Mouse (Mus musculus): ENCODE data around the gene Morn5.
A peak's percentile ranks its signal among the peaks of the same experiment; 100 is the strongest.

Morn5 gene

DNA sequence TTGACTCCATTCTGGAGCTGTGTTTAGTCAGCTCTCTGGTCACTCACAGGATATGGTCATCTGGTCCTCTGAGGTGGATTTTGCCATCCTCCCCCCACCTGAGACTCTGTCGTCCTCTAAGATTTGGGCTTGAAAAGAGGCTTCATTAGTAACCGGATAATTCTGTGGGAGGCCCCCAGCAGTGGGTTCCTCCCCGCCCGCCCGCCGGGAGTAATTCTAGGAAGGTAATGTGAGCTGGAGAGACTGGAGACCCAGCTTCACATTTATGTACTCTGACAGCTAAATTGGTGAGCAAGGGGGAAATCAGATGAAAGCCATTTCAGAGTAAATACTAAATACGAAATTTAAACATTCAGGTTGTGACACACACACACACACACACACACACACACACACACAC lies 59.4 kb downstream of the Morn5 start:
- no peak for TF ChIP-seq GATA4 (IDR thresholded peaks at IDR 0.05; ENCODE audit: insufficient replicate concordance, low read length)

DNA sequence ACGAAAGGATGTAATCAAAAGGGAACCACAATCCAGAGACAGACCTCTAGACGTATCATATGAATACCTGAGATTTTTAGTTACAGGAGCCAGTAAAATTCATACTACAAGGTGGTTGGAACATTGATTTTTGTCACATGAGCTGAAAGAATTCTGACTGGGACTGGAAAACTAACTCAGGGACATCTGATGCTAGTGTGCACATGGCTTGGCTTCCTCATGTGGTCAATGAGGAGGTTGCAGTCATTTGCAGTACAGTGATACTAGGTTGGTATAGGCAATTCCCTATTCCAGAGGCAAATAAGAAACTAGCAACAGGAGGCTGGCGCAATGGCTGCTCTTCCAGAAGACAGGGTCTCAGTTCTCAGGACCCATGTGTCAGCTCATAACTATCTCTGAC lies 63.4 kb downstream of the Morn5 start:
- TF ChIP-seq GATA4 (IDR thresholded peaks at IDR 0.05; ENCODE audit: insufficient replicate concordance, low read length) = no peak

DNA sequence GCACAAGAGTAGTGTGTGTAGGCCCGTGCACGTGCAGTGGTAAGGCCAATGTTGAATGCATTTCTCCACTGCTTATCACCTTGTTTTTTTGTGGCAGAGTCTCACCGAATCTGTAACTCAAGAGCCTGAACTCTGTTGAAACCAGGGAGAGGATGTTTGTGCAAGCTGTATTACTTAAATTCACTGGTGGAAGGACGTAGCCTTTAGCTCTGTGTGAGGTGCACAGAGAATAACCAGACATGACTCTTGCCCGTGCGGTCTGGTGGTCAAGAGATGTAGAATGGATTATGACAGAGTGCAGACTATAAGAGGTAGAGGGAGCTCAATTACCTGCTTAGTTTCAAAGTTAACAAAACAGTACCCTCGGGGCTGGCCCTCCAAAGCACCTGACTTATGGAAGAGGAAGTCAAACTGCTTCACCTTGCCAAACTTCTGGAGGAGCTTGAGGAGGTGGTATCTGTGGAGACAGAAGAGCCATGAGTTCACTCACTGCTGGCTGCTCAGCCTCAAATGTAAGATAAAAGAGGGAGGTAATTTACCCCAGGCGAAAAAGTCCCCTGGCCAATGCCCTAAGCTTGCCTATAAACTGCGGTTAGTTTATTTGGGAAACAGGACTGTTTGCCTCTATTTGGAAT lies 77.7 kb downstream of the Morn5 start:
- TF ChIP-seq GATA4 (IDR thresholded peaks at IDR 0.05; ENCODE audit: insufficient replicate concordance, low read length) = no peak

DNA sequence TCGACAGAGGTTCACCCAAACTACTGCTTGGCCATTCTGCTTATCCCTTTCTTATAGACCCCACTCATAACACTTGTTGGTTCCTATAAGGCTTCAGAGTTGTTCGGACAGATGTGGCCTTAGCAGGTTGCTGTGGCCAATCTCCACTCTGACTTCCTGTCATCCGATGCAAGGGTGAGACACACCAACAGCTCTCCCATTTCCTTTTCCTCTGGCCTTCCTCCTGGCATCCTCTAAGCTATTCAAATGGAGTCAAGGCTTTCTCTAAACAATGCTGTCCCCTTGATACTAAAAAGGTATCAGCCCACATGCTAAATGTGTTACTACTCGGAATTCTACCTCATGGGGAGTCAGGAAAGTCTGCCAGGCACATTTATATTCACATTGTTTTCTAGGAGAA lies 78.7 kb downstream of the Morn5 start:
- TF ChIP-seq GATA4 (IDR thresholded peaks at IDR 0.05; ENCODE audit: insufficient replicate concordance, low read length) = peak; percentile 65; the same call in 1 of the 2 replicates

DNA sequence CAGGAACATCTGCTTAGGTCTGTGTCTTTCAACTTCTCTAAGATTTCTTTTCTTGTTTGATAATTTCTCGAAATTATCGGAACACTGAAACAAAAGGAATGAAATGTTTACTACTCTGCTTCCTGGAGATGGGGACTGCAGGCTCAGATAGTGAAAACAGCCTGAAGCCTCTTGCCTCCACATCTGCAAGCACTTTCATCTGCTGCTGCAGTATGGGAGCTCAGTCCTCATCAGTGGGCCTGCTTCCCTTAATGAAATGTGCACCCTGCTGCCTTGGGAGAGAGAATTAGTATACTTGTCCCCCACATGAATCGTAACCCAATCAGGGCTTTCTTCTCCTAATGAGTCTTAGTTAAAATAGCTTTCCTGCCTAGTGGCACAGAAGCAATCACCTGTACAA lies 79.8 kb downstream of the Morn5 start:
- no peak for TF ChIP-seq GATA4 (IDR thresholded peaks at IDR 0.05; ENCODE audit: insufficient replicate concordance, low read length)

All from liver, adult (tissue).